Mouse (Mus musculus): ENCODE measurements around the gene Gm45140. TPM values are rescaled to one million over a fixed set of nuclear protein-coding genes. Genes with fewer than 3 reads are reported as not detected.

Gm45140 gene
- polyA plus RNA-seq, 1 experiment from 2014 or later = 2.7 TPM

DNA sequence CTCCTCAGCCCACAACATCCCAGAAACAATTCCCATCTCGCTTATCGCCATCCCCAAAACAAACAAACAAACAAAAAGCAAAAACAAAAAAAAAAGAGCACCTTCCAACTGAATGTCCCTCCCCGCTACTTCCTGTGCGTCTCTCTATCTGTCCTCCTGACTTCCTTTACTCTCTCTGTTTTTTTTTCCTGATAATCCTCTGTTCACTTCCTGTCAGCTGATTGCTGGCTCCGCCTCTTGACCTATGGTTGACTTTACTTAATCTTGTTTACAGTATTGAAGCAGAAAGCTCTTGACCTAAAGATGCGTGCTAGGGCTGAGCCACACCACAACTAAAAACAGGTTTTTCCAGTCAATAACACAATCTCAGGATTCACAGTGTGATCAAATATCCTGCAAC lies 87.1 kb downstream of the Gm45140 start:
- DNase-seq (ENCODE audit: low spot score) (no peak), ATAC-seq (ENCODE audit: insufficient read depth, low FRiP score, low TSS enrichment) (no peak)
- Histone ChIP-seq H3K4me2 (ENCODE audit: low read depth) (no peak overlapping the region), H3K4me3 (ENCODE audit: low read depth, low read length) (no peak overlapping the region), H3K36me3 (ENCODE audit: control insufficient read depth, insufficient read depth, low read length) (no peaks in the 10 kb centered on the region), H3K27me3 (ENCODE audit: control insufficient read depth, insufficient read depth, low read length) (no peaks in the 10 kb centered on the region), H3K9ac (ENCODE audit: low read length) (no peak overlapping the region), H3K9me3 (ENCODE audit: control insufficient read depth, low read length) (no peaks in the 10 kb centered on the region), H3K4me1 (ENCODE audit: control insufficient read depth, insufficient read depth, low read length) (no peaks in the 10 kb centered on the region), H3K27ac (ENCODE audit: low read depth, low read length) (no peak overlapping the region)
- WGBS = 89% methylated on average over 6 of the region's 6 CpGs

DNA sequence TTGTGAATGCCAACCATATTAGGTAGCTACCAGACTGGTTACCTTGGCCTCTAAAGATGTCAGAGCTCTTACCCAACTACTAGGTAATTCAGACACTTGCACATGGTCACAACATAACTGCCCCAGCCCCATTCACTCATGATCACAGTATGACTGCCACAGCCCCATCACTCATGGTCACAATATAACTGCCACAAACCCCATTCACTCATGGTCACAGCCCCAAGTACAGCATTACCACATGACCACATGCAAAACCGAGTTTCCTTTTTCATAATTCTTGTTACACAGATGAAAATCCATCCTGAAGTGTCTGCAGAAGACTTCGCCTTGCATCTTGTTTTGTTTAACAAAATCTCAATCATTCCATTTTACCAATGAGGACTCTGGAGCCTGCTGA lies 87.5 kb downstream of the Gm45140 start:
- DNase-seq (ENCODE audit: low spot score) = no peak
- no peak for ATAC-seq (ENCODE audit: insufficient read depth, low FRiP score, low TSS enrichment)
- H3K36me3 ChIP-seq (ENCODE audit: control insufficient read depth, insufficient read depth, low read length) = no peaks in the 10 kb centered on the region
- WGBS = 86% methylated on average over 2 of the region's 2 CpGs
- H3K27me3 ChIP-seq (ENCODE audit: control insufficient read depth, insufficient read depth, low read length) = no peaks in the 10 kb centered on the region
- no peak overlapping the region for H3K4me2 ChIP-seq (ENCODE audit: low read depth)
- H3K4me1 ChIP-seq (ENCODE audit: control insufficient read depth, insufficient read depth, low read length) = no peaks in the 10 kb centered on the region
- H3K27ac ChIP-seq (ENCODE audit: low read depth, low read length) = no peak overlapping the region
- no peaks in the 10 kb centered on the region for H3K9me3 ChIP-seq (ENCODE audit: control insufficient read depth, low read length)
- H3K4me3 ChIP-seq (ENCODE audit: low read depth, low read length) = no peak overlapping the region
- H3K9ac ChIP-seq (ENCODE audit: low read length) = no peak overlapping the region

DNA sequence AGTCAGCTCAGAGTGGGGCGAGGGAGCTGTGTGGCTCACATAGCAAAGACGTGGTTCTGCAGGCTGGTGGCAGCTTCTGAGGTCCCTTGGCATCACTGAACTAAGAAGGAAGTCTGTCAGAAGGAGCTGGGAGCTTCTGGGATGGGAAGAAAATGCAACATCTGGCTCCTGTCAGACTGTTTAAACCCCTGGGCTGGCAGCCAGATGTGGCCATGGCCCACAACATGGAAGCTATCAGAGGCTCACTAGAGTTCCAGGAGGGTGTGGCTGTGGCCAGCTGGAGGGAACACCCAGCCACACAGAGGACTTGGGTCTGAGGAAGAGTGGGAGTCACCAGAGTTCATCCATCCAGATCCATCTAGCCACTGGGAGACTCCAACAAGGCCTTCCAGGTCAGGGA lies 88.7 kb downstream of the Gm45140 start:
- no peaks in the 10 kb centered on the region for H3K27me3 ChIP-seq (ENCODE audit: control insufficient read depth, insufficient read depth, low read length)
- no peak overlapping the region for H3K4me3 ChIP-seq (ENCODE audit: low read depth, low read length)
- H3K4me2 ChIP-seq (ENCODE audit: low read depth) = no peak overlapping the region
- 82% methylated on average over 2 of the region's 2 CpGs for WGBS
- ATAC-seq (ENCODE audit: insufficient read depth, low FRiP score, low TSS enrichment) (no peak), DNase-seq (ENCODE audit: low spot score) (no peak)
- H3K4me1 ChIP-seq (ENCODE audit: control insufficient read depth, insufficient read depth, low read length) = no peaks in the 10 kb centered on the region
- no peak overlapping the region for H3K27ac ChIP-seq (ENCODE audit: low read depth, low read length)
- H3K9ac ChIP-seq (ENCODE audit: low read length) = no peak overlapping the region
- no peaks in the 10 kb centered on the region for H3K36me3 ChIP-seq (ENCODE audit: control insufficient read depth, insufficient read depth, low read length)
- no peaks in the 10 kb centered on the region for H3K9me3 ChIP-seq (ENCODE audit: control insufficient read depth, low read length)

DNA sequence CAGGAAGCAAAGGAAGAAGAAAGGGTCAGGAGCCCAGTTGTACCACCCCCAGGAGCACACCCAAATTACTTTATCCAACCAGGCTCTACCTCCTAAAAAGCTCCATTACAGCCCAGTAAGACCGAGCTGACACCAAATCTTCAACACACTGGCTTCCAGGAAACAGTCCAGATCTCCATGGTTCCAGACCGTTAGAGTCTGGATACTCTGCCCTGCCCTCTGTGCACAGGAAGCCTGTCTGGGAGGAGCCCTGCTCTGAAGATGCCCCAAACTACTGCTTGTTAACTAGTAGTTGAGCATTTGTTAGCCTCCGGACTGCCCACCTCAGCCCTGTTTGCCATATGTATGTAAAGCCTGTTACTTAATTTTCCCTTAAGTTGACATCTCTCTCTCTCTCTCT lies 89.5 kb downstream of the Gm45140 start:
- no peak overlapping the region for H3K4me3 ChIP-seq (ENCODE audit: low read depth, low read length)
- no peak for DNase-seq (ENCODE audit: low spot score)
- ATAC-seq (ENCODE audit: insufficient read depth, low FRiP score, low TSS enrichment) = no peak
- H3K27me3 ChIP-seq (ENCODE audit: control insufficient read depth, insufficient read depth, low read length) = no peaks in the 10 kb centered on the region
- 73% methylated on average over 3 of the region's 3 CpGs for WGBS
- no peak overlapping the region for H3K27ac ChIP-seq (ENCODE audit: low read depth, low read length)
- no peak overlapping the region for H3K9ac ChIP-seq (ENCODE audit: low read length)
- H3K36me3 ChIP-seq (ENCODE audit: control insufficient read depth, insufficient read depth, low read length) = no peaks in the 10 kb centered on the region
- H3K4me1 ChIP-seq (ENCODE audit: control insufficient read depth, insufficient read depth, low read length) = no peaks in the 10 kb centered on the region
- H3K9me3 ChIP-seq (ENCODE audit: control insufficient read depth, low read length) = no peaks in the 10 kb centered on the region
- H3K4me2 ChIP-seq (ENCODE audit: low read depth) = no peak overlapping the region

DNA sequence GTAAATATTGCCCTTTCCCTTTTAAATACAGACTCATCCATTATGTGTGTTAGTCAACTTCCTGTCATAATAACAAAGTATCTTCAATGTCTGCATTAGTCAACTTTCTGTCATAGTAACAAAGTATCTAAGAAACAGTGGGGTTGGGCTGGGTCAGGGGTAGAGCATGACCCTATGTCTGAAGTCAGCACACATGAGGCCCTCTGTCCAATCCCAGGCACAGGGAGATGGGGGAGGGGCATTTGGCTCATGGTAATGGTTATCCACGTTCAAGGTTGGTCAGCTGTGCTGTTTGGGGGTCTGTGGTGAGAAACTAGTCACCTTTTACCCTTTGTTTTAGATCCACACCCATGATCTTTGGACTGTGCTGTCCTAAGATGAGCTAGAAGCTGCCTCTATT lies 90.3 kb downstream of the Gm45140 start:
- no peaks in the 10 kb centered on the region for H3K4me1 ChIP-seq (ENCODE audit: control insufficient read depth, insufficient read depth, low read length)
- no peak overlapping the region for H3K4me3 ChIP-seq (ENCODE audit: low read depth, low read length)
- DNase-seq (ENCODE audit: low spot score) = no peak
- ATAC-seq (ENCODE audit: insufficient read depth, low FRiP score, low TSS enrichment) = no peak
- H3K36me3 ChIP-seq (ENCODE audit: control insufficient read depth, insufficient read depth, low read length) = no peaks in the 10 kb centered on the region
- no peak overlapping the region for H3K27ac ChIP-seq (ENCODE audit: low read depth, low read length)
- no peaks in the 10 kb centered on the region for H3K27me3 ChIP-seq (ENCODE audit: control insufficient read depth, insufficient read depth, low read length)
- H3K4me2 ChIP-seq (ENCODE audit: low read depth) = no peak overlapping the region
- no peaks in the 10 kb centered on the region for H3K9me3 ChIP-seq (ENCODE audit: control insufficient read depth, low read length)
- 25% methylated on average over 1 of the region's 1 CpGs for WGBS
- H3K9ac ChIP-seq (ENCODE audit: low read length) = no peak overlapping the region

DNA sequence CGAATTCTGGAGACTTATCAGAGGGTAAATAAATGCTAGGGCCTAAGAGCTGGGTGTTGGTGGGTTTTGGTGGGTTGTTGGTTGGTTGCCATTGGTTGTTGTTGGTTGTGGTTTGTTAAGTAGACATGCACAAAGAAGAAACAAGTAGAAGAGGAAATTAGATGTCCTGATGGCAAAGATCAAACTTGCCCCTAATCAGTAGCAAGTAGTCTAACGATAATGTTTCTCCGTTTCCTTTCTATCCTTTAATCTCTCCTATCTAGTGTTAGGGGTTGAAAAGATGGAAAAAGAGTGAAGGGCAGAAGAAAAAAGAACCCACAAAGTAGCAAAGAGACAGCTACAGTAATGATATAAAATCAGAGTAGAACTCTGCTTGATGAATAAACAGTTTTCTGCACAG lies 91.0 kb downstream of the Gm45140 start:
- no peak overlapping the region for H3K4me3 ChIP-seq (ENCODE audit: low read depth, low read length)
- H3K36me3 ChIP-seq (ENCODE audit: control insufficient read depth, insufficient read depth, low read length) = no peaks in the 10 kb centered on the region
- H3K27ac ChIP-seq (ENCODE audit: low read depth, low read length) = no peak overlapping the region
- 94% methylated on average over 3 of the region's 3 CpGs for WGBS
- H3K9ac ChIP-seq (ENCODE audit: low read length) = no peak overlapping the region
- H3K27me3 ChIP-seq (ENCODE audit: control insufficient read depth, insufficient read depth, low read length) = no peaks in the 10 kb centered on the region
- no peak for DNase-seq (ENCODE audit: low spot score)
- no peaks in the 10 kb centered on the region for H3K9me3 ChIP-seq (ENCODE audit: control insufficient read depth, low read length)
- no peaks in the 10 kb centered on the region for H3K4me1 ChIP-seq (ENCODE audit: control insufficient read depth, insufficient read depth, low read length)
- no peak for ATAC-seq (ENCODE audit: insufficient read depth, low FRiP score, low TSS enrichment)
- no peak overlapping the region for H3K4me2 ChIP-seq (ENCODE audit: low read depth)

DNA sequence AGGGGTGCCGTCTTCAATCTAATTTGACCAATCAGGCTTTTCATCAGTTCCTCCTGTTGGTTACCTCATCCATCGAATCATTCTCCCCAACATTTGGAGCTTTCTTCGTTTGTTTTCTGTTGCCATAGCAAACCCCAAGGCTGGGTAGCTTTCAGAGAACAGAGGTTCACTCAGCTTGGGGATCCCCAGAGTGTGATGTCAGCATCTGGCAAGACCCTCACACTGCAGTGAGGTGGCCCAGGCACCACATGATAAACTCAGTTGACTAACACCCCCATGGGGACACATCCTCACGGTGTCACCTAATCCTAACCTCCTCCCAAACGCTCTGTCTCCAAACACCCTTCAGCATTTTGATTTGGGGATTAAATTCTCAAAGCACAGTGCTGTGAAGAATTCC lies 92.3 kb downstream of the Gm45140 start:
- ATAC-seq (ENCODE audit: insufficient read depth, low FRiP score, low TSS enrichment) = no peak
- Histone ChIP-seq H3K4me3 (ENCODE audit: low read depth, low read length) (no peak overlapping the region), H3K4me2 (ENCODE audit: low read depth) (no peak overlapping the region), H3K36me3 (ENCODE audit: control insufficient read depth, insufficient read depth, low read length) (no peaks in the 10 kb centered on the region), H3K9me3 (ENCODE audit: control insufficient read depth, low read length) (no peaks in the 10 kb centered on the region), H3K4me1 (ENCODE audit: control insufficient read depth, insufficient read depth, low read length) (0 out of 2 replicates have a peak, but pooled peaks cover 1% of the 10 kb centered on the region), H3K27ac (ENCODE audit: low read depth, low read length) (no peak overlapping the region), H3K27me3 (ENCODE audit: control insufficient read depth, insufficient read depth, low read length) (no peaks in the 10 kb centered on the region), H3K9ac (ENCODE audit: low read length) (no peak overlapping the region)
- 77% methylated on average over 5 of the region's 5 CpGs for WGBS
- no peak for DNase-seq (ENCODE audit: low spot score)

DNA sequence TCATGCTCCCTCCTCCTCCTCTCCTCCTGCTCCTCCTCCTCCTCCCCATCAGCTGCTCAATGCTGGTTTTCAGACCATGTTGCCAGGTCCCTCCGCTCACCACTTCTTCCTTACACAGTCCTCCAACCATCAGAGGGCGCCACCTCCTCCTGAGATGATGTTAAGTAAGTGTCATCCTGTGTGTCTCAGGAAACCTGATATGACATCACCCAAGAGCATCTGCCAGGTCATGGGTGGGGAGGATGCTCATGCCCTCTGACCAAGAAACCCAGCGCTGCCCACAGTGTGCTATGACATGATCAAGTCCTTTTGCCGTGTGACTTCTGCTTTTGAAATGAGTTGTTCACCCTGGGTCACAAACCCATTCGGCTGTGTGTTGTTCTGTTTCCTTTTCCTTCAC lies 92.8 kb downstream of the Gm45140 start:
- H3K9ac ChIP-seq (ENCODE audit: low read length) = no peak overlapping the region
- no peak overlapping the region for H3K27ac ChIP-seq (ENCODE audit: low read depth, low read length)
- H3K4me3 ChIP-seq (ENCODE audit: low read depth, low read length) = no peak overlapping the region
- no peak overlapping the region for H3K4me2 ChIP-seq (ENCODE audit: low read depth)
- no peaks in the 10 kb centered on the region for H3K27me3 ChIP-seq (ENCODE audit: control insufficient read depth, insufficient read depth, low read length)
- 0 out of 2 replicates have a peak, but pooled peaks cover 6% of the 10 kb centered on the region for H3K4me1 ChIP-seq (ENCODE audit: control insufficient read depth, insufficient read depth, low read length)
- H3K36me3 ChIP-seq (ENCODE audit: control insufficient read depth, insufficient read depth, low read length) = no peaks in the 10 kb centered on the region
- no peak for ATAC-seq (ENCODE audit: insufficient read depth, low FRiP score, low TSS enrichment)
- H3K9me3 ChIP-seq (ENCODE audit: control insufficient read depth, low read length) = no peaks in the 10 kb centered on the region
- 79% methylated on average over 5 of the region's 5 CpGs for WGBS
- DNase-seq (ENCODE audit: low spot score) = no peak

DNA sequence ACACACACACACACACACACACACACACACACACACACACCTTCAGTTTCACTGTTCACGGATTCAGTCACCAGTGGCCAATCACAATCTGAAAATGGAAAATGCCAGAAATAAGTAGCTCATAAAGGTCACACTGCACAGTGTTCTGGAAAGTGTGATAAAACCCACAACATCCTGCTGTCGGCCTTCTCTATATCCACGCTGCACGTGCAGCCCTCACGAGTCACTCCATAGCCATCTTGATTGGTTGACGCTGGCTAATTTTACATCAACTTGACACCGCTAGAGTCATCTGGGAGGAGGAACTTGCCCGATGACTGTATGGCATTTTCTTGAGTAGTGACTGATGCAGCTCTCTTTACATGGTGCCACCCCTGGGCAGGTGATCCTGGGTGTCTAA lies 93.6 kb downstream of the Gm45140 start:
- ATAC-seq (ENCODE audit: insufficient read depth, low FRiP score, low TSS enrichment) = no peak
- Histone ChIP-seq H3K27ac (ENCODE audit: low read depth, low read length) (no peak overlapping the region), H3K4me1 (ENCODE audit: control insufficient read depth, insufficient read depth, low read length) (0 out of 2 replicates have a peak, but pooled peaks cover 6% of the 10 kb centered on the region), H3K36me3 (ENCODE audit: control insufficient read depth, insufficient read depth, low read length) (no peaks in the 10 kb centered on the region), H3K4me3 (ENCODE audit: low read depth, low read length) (no peak overlapping the region), H3K9ac (ENCODE audit: low read length) (no peak overlapping the region), H3K4me2 (ENCODE audit: low read depth) (no peak overlapping the region), H3K9me3 (ENCODE audit: control insufficient read depth, low read length) (no peaks in the 10 kb centered on the region), H3K27me3 (ENCODE audit: control insufficient read depth, insufficient read depth, low read length) (no peaks in the 10 kb centered on the region)
- 94% methylated on average over 8 of the region's 8 CpGs for WGBS
- no peak for DNase-seq (ENCODE audit: low spot score)

Measured in neural tube, embryonic 11.5 days (tissue).